Mouse (Mus musculus): ENCODE measurements around the gene Slc43a2. TPM values are rescaled to one million over a fixed set of nuclear protein-coding genes. Genes with fewer than 3 reads are reported as not detected.

The Slc43a2 gene
- total RNA-seq, 2 experiments from 2014 or later: 51.1 to 63.1 TPM

DNA sequence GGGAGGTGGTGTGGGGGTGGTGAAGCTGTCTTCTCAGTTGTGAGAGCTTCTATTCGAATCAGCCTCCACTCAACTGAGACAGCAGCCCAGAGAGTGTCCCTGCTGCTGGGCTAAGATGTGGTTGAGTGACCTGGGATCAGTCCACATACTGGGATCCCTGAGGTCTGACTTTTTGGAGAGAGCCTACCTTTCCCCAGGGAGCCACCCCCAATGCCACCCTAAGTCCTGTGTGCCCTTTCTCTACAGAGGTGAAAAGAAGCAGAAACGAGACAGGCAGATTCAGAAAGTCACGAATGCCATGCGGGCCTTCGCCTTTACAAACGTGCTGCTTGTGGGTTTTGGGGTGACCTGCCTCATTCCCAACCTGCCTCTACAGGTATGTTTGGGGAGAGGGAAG, 36.6 kb downstream of the Slc43a2 start:
- intact Hi-C loops (cut with DNase I): no loop called here
- DNase-seq (ENCODE audit: low spot score in 2 of 2): no peak

DNA sequence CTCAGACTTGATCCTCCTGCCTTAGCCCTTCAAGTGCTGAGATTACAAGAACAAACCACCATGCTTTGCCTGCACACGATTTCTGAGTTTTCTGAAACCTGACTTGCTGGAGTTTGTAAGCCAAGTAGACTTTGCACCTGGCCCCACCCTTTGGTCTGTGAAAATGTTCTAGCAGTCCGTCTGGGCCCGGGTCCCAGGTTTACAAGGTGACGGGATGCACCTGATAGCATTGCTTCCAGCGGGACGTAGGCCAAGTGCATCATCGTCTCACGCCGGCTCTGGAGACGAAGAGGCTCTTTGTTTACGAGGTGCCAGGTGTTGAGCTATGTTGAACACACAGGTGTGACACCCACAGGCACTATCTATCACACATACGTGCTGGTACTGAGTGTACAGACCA, 37.5 kb downstream of the Slc43a2 start:
- no peak for DNase-seq (ENCODE audit: low spot score in 2 of 2)
- intact Hi-C loops (cut with DNase I): no loop called here

DNA sequence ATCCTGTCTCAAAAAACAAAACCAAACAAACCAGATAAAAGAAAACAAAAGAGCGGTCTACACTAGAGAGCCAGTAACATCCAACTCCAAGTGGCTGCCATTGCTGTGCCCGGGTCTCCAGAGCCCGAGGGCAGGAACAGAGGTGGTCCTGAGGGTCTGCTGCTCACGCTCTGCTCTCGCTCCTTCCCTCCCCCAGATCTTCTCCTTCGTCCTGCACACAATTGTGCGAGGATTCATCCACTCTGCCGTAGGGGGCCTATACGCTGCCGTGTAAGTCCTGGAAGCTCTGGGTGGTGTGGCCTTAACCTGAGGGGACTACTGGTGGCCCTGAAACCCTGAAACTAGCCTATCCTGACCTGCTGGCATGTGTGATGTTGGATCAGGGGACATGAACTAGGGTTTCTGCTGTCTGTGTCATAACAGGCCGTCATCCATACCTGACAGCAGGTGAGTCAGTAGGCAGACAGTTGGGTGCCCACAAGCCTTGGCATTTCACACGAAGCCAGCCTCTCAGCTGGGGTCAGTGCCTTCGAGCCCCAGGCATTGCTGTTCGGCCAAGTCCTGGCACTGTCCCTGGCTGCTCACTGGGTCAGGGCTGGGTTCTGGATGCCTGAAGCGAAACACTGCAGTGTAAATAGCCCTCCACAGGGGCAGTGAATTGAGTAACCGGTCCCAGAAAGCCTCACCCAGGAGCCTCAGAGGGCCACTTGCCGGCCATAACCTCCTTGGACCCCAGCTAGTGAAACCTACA, 39.1 kb downstream of the Slc43a2 start:
- intact Hi-C loops (cut with DNase I): no loop called here
- DNase-seq (ENCODE audit: low spot score in 2 of 2): no peak

DNA sequence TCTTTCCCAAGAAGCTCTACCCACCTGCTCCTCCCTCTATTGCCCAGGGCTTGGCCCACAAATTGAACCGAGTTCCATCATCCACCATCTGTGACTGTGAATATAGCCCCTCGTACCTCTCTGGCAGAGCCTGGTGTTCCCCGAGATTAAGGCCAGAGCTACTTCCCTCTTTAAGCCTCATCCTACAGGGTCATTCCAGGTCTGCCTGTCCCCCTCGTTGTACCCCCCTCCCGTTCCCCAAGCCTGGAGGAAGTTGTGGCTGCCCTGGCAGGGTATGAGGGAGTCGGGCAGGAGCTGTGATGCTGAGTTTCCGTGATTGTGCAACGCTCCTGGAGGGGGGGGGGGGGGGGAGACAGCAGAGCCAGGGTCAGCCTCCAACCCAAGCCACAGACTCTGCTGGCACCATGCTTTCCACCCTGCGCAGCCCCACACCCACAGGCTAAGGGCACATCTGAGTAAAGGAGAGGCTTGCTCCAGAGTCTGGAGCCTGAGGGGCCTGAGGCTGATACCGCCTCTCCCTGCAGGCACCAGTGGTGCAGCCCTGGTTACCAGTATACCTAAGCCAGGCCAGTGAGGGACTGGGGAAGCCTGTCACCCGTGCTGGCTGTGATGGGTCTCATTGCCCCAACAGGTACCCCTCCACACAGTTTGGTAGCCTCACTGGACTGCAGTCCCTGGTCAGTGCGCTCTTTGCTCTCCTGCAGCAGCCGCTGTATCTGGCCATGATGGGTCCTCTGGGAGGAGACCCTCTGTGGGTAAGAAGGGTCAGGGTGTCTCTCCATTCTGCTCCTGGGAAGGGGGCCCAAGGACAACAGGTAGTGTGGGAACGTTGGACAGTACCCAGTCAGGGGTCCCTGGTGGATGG, 39.9 kb downstream of the Slc43a2 start:
- no peak for DNase-seq (ENCODE audit: low spot score in 2 of 2)
- intact Hi-C loops (cut with DNase I): no loop called here

DNA sequence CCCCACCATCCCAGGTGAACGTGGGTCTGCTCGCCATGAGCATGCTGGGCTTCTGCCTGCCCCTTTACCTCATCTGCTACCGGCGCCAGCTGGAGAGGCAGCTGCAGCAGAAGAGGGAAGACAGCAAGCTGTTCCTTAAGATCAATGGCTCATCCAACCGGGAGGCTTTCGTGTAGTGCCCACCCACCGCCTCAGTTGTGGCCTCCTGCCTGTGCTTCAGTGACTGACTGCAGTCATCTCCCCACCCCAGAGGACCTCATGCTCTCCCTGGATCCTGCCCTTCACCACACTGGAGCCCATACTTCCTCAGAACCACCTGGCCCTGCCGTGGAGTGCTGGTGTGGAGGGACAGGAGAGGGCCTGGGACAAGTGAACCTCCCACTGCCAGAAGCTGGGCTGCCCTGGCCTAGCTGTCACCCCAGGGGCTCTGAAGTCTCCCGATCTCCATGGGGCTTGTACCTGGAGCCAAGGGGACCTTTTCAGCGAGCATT, 40.9 kb downstream of the Slc43a2 start:
- intact Hi-C loops (cut with DNase I): no loop called here
- peak in 1 of 2 experiments; percentile 42 for DNase-seq (ENCODE audit: low spot score in 2 of 2)

DNA sequence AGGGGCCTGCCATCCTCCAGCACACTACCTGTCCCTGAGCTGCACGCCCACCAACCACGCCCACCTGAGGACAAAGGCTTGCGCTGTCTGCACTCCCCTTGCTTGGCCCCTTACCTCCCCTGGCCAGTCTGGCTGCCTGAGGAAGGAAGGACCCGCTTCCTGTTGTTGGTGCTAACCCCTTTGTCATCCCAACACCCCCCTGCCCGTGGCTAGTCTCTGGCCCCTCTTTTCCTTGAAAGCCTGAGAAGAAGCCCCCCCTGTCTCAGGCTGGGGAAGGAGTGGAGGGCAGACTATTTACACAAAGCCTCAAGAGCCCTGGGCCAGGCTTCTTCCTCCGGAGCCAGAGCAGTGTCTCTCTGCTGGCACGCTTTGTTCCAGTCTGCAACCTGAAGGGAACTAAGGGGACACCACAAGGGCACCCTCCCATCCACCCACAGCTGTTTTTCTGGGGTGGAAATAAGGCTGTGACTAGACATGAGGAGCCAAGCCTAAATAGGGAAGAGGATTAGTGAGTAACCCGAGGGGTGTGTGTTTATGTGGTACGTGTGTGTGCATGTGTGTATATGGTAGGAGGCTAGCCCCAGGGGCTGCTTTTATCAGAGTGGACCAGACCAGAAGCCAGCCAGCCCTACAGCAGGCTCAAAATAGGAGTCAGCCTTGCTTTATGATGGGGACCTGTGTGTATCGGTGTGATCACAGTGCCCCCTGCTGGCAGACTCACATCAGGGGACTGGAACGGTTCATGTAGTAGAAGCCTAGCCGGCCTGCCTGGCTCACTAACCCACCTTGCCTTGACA, 41.6 kb downstream of the Slc43a2 start:
- intact Hi-C loops (cut with DNase I): loop anchor here (1.0 kb wide), 1 partner anchor 43 kb away; no protein-coding TSS in a partner anchor
- peak; percentile 89 to 92 for DNase-seq (ENCODE audit: low spot score in 2 of 2)

DNA sequence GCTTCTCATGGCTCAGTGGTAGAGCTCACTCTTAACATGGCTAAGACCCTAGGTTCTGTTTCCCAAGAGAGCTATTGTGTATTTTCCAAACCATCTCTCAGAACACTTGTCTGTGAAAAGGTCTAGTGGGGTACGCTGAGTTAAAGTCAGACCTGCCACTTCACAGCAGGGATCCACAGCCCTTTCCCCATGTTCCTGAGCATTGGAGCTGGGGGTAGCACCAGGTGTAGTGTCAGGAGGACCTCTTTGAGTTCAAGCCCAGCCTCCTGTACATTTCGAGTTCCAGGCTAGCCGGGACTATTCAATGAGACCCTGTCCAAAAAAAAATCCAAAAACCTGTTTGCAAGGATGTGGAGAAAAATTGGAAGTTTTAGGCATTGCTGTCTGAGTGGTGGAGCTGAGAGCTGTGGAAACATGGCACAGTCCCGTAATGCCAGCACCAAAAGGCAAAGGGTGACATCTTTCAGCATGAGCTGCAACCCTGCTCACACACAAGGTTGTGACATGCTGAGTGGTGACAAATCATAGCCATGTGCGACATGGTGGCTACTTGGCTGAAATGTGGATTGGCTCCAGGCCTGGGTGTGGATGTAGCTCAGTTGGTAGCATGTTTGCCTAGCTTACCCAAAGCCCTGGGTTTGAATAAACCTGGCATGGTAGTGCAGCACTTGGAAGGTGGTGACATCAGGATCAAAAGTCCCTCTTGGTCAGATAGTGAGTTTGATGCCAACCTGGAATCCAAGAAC, 43.1 kb downstream of the Slc43a2 start:
- intact Hi-C loops (cut with DNase I): no loop called here
- DNase-seq (ENCODE audit: low spot score in 2 of 2): no peak

DNA sequence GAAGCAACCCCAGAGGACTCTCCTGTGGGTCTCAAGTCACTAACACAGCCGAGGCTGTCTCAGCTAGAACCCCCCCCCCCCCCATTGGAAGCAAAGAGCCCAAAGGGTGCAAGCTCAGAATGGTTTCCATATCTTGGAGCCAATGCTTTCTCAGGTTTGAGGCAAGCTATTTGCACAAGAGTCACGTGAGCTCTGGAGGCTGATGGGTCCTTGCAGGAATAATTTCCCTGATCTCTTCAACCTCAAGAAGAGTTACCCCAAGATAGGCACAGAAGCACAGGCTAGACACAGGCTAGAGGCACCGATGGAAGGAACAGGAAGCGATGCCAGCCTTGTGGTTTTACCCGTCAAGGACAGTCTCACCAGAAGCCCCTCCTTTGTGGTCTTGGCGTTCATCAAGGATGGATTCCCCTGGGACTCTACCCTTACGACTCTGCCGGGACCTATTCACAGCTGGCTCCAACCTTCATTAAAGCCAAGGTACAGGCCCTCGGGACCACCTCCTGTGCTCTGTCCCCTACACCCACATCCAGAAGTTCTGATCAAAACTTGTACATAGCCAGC, 44.1 kb downstream of the Slc43a2 start:
- no peak for DNase-seq (ENCODE audit: low spot score in 2 of 2)
- intact Hi-C loops (cut with DNase I): no loop called here

DNA sequence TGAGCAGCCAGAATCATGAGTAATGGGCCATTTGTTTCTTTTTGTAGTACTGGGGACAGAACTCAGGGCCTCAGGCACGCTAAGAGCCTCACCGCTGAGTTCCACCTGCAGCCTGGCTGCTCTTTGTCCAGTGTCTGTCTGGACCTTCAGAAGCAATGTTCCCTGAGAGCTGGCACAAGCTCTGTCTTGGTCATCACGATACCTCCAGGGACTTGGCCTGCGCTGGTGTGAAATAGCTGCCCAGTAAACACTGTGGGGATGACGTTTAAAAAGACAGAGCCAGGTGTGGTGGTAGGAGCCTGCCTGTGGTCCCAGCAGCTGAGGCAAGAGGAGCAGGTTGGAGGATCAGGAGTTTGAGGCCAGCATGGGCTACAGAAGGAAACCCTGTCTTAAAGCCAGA, 47.1 kb downstream of the Slc43a2 start:
- intact Hi-C loops (cut with DNase I): no loop called here
- DNase-seq (ENCODE audit: low spot score in 2 of 2): no peak

DNA sequence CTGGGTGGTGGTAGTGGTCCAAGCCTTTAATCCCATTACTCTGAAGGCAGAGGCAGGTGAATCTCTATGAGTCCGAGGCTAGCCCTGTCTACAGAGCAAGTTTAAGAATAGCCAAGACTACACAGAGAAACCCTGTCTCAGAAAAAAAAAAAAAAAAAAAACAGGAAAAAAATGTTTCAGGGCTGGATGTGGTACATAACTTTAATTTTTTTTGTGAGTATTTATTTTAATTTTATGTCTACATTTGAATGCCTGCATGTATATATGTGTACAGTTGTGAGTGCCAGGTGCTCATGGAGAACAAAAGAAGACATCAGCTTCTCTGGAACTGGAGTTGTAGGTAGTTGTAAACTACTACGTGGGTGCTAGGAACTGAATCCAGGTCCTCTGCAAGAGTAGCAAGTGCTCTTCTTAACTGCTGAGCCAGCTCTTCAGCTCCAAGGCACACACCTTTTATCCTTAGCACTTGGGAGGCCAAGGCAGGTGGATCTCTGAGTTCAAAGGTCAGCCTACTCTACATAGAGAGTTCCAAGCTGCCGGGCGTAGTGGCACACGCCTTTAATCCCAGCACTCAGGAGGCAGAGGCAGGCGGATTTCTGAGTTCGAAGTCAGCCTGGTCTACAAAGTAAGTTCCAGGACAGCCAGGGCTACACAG, 50.1 kb downstream of the Slc43a2 start:
- intact Hi-C loops (cut with DNase I): no loop called here
- DNase-seq (ENCODE audit: low spot score in 2 of 2): no peak

DNA sequence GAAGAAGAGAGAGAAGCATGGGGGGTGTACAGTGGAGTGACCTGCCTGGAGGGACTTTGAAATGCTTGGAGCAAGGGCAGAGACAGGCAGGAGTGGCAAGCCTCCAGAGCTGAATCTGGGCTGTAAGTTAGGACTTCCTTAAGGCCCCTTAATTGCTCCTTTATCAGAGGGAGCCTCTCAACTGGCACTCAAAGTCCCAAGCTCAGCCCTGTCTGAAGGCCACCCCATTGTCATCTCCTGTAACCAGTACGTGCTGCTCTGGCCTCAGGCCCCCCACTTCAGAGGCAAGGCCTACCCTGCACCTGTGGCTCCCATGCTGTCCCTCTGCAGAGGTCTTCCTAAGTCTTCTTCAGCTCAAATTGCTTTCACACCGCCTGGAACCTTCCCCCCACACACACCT, 52.0 kb downstream of the Slc43a2 start:
- DNase-seq (ENCODE audit: low spot score in 2 of 2): no peak
- intact Hi-C loops (cut with DNase I): no loop called here

DNA sequence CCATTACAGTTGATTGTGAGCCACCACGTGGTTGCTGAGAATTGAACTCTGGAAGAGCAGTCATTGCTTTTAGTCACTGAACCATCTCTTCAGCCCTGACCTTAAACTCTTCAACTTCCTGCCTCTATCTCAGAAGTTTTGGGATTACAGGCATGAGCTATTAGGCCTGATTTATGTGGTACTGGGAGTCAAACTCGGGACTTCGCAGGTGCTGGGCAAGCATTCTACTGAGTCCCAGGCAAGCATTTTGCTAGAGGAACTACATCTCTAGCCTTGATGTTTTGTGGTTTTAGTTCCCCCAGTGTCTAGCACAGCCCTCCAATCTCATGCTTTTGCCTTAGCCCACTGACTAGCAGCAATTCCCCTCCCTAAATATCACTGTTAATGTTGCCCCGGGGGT, 53.6 kb downstream of the Slc43a2 start:
- intact Hi-C loops (cut with DNase I): no loop called here
- DNase-seq (ENCODE audit: low spot score in 2 of 2): no peak

DNA sequence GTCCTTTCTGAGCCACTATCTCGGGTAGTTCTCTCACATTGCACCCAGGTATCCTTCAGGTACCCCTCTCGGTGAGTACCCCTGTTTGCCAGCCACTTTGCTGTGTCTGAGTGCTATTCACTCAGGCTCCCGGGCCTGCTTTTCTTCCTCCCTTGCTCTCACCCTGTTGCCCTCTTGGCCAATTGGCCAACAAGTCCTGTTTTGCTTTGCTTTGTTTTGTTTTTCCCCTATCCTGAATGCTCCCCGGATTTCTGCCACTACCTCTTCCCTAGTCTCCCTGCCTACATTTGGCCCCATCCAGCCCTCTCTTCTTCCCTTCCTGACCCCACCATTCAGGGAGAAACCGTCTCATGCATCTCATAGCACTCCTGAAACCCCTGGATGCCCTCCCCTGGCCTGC, 54.5 kb downstream of the Slc43a2 start:
- intact Hi-C loops (cut with DNase I): no loop called here
- DNase-seq (ENCODE audit: low spot score in 2 of 2): no peak

DNA sequence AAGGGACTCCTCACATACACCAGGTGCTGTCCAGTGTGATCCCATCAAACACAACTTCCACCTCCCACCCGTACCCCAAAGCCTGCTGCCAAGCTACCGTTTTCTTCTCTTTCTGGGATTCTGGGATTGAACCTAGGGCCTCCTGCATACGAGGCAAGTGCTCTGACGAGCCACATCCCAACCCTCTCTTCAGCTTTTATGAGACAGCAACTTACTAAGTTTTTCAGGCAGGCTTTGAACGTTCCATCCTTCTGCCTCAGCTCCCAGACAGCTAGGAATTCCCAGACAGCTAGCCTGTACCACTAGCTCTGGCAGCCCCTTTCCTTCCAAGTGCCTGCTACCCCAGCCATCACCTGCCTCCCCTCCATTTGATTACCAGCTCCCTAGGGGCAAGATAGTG, 55.5 kb downstream of the Slc43a2 start:
- DNase-seq (ENCODE audit: low spot score in 2 of 2): no peak
- intact Hi-C loops (cut with DNase I): no loop called here

DNA sequence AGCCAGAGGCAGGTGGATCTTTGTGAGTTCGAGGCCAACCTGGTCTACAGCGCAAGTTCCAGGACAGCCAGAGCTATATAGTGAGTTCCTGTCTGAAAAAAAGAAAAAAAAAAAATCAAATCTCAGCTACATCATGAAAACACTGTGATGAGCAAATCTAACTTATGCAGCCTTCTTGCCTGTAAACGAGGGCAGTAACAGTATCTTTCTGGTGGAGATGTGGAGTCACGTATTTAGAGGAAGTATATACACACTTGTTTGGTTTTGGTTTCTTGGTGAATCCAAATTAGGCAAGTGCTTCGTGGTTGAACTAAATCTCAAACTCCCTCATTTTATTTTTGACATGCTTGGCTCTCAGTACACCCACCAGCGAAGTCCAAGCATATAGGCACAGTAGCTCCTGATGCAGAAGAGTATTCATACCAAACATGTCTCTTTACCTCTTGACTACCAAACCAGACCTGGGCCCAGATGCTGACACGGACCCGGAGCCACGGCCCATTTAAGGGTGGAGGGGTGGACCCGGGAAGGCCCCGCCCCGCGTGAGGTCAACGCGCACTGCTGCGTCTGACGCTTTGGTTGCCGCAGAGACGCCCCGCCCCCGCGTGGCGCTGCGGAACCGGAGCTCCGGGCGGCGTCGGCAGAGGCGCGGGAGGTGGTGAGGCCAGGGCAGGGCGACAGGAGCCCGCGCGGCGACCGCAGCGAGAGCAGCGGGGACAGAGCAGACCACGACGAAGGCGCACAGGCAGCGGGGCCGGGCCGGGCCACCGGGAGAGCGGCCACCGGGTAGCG, 56.2 kb downstream of the Slc43a2 start, which contains the start of gene Pitpna:
Gene Pitpna (plus strand): TSS at position 605 of the 792 bp plus-strand sequence.
- intact Hi-C loops (cut with DNase I): no loop called here
- DNase-seq (ENCODE audit: low spot score in 2 of 2): peak; percentile 95 to 97

DNA sequence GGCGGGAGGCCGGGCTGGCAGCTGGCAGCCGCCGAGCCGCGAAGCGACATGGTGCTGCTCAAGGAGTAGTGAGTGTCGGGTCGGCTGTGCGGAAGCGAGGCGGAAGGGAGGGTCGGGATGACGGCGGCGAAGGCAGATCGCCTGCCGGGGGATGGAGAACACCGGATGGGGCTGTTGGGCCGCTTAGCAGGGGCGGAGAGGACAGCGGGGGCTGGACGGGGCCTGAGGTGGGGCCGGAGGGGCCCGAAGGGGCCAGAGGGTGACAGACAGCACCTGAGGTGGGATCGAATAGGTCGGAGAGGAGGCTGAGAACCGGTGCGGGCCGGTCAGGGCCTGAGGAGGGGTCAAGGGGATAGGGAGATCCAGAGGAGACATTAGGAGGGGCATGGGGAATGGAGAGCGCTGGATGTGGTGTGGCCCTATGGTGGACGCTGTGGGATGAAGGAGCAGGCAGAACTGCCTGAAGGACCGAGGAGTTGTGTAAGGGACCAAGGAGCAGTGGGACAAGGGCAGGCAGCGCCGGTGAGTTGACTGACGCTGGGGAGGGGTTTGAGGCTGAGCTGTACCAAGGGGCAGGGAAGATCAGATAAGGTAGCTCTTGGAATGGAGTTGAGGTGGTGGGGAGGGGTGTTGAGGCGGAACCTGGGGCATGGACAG, 56.9 kb downstream of the Slc43a2 start:
- no peak for DNase-seq (ENCODE audit: low spot score in 2 of 2)
- intact Hi-C loops (cut with DNase I): no loop called here

DNA sequence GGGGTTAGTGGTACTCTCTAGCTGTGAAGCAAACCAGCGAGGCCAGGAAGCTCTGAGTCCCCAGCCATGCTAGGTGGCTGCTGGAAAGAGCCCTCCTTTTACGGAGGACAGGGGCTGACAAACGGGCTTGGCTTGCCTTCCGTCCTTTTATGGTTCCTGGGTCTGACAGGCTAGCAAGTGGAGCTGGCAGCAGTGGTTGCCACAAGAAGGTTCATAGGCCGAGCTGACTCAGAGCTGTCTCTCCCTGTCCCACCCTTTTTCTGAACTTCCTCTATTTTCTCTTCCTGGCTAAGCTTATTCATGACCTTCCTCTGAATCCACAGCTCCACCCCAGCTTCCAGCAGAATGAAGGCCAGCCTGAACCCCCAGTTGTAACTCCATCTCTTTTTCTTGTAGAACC, 61.1 kb downstream of the Slc43a2 start:
- DNase-seq (ENCODE audit: low spot score in 2 of 2): no peak
- intact Hi-C loops (cut with DNase I): no loop called here
